Mouse (Mus musculus) olfactory bulb, adult 2 months (tissue): ENCODE results near the gene Fbxw8.

Source experiments
- CTCF ChIP-seq: fragments of 200-500 bp; IDR thresholded peaks from 2 replicates; pipeline ENCODE4 v1.5.1; 2012; ENCODE audit warnings: low read depth, mild to moderate bottlenecking, low read length, moderate library complexity; ENCODE audit not compliant: insufficient read depth
- POLR2A ChIP-seq: fragments of 200-500 bp; IDR thresholded peaks from 2 replicates; pipeline ENCODE4 v1.6.1; 2012; ENCODE audit warnings: mild to moderate bottlenecking, low read depth, low read length, moderate library complexity; ENCODE audit not compliant: insufficient read depth

DNA sequence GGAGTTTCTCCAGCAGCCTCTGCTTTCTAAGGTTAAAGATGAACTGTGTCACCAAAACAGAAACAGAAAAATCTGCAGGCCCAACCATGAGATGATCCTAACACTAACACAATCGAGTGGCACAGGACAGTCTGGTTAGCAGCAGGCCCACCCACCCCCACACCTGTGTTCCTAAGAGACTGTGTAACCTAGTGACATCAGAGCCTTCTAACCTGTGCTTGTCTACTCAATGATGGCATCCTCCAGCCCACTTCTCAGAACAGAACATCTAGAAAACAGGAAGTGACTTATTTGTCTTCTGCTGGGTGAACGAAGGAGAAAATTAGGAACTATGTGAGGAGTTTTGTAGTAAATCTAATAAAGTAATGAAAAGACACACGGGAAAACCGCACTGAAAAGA lies 33.3 kb downstream of the Fbxw8 start:
- TF ChIP-seq POLR2A = no peak
- TF ChIP-seq CTCF = no peak
